Mouse (Mus musculus) stomach, postnatal 0 days (tissue): Measurements from ENCODE around the gene Rps11.

ENCODE experiments used
- CTCF ChIP-seq: IDR thresholded peaks from 2 replicates; pipeline ENCODE4 v1.5.1; 2016; ENCODE audit warnings: antibody characterized with exemption, low read depth, mild to moderate bottlenecking, moderate library complexity
- EP300 ChIP-seq: optimal IDR thresholded peaks from 2 replicates; pipeline ENCODE3; 2016; ENCODE audit warnings: antibody characterized with exemption

- peak; percentile 99 for TF ChIP-seq CTCF
- TF ChIP-seq EP300 = no peak
Measured at GRCm38 (mm10) chr7:45135993-45136567, 11.8 kb upstream of the Rps11 start, which contains the start of the genes Gm45713 and Flt3l.
